Mouse (Mus musculus) neural tube, embryonic 15.5 days (tissue): ENCODE results near the gene Hook1. TPM values are rescaled to one million over a fixed set of nuclear protein-coding genes. Genes with fewer than 3 reads are reported as not detected.
"Not testable (repeated sequence)": the region's sequence is repeated elsewhere in the genome, so short reads cannot be mapped to it uniquely, and the experiment has no call there.

Experiments
- ATAC-seq: fragments of 200-750 bp; cut with Nextera tagmentation; 2 replicates; pipeline ENCODE4 v1.8.0; 2017; ENCODE audit warnings: mild to moderate bottlenecking, moderate TSS enrichment, moderate library complexity; ENCODE audit not compliant: low FRiP score
- H3K27ac ChIP-seq: fragments of 300-500 bp; sonication (generic); replicated peaks from 2 replicates; pipeline ENCODE4 v1.5.1; 2015; ENCODE audit warnings: mild to moderate bottlenecking, inconsistent platforms
- H3K27me3 ChIP-seq: fragments of 300-500 bp; sonication (generic); replicated peaks from 2 replicates; pipeline ENCODE4 v1.6.1; 2015; ENCODE audit warnings: inconsistent platforms
- H3K36me3 ChIP-seq: fragments of 300-500 bp; sonication (generic); 2 replicates; pipeline ENCODE4 v1.6.1; 2015; ENCODE audit warnings: inconsistent platforms
- H3K4me1 ChIP-seq: fragments of 300-500 bp; sonication (generic); 2 replicates; pipeline ENCODE4 v1.6.1; 2015; ENCODE audit warnings: inconsistent platforms
- H3K4me2 ChIP-seq: fragments of 300-500 bp; sonication (generic); 2 replicates; pipeline ENCODE4 v1.6.1; 2015; ENCODE audit warnings: inconsistent platforms, mild to moderate bottlenecking, moderate library complexity
- H3K4me3 ChIP-seq: fragments of 300-500 bp; sonication (generic); replicated peaks from 2 replicates; pipeline ENCODE4 v1.5.1; 2015; ENCODE audit warnings: mild to moderate bottlenecking, inconsistent platforms
- H3K9ac ChIP-seq: fragments of 300-500 bp; sonication (generic); replicated peaks from 2 replicates; pipeline ENCODE4 v1.6.1; 2015; ENCODE audit warnings: mild to moderate bottlenecking, inconsistent platforms
- H3K9me3 ChIP-seq: fragments of 300-500 bp; sonication (generic); replicated peaks from 2 replicates; pipeline ENCODE4 v1.6.1; 2016; ENCODE audit warnings: inconsistent platforms
- WGBS: fragments of 180-500 bp; shearing (Covaris S2); methylation state at CpG from one replicate; pipeline ENCODE4 v1.1.7; 2015; ENCODE audit warnings: mixed read lengths; 5-methylcytosine and 5-hydroxymethylcytosine counted together
- polyA plus RNA-seq: library from polyadenylated mRNA; unstranded; fragments of >200 nt; fragmentation: Nextera tagmentation; extraction: Ambion mirVana; gene quantifications from 2 replicates; pipeline ENCODE4 v1.2.1, GENCODE M21; 2015

Hook1 gene
- polyA plus RNA-seq, 1 experiment from 2014 or later: 69.6 TPM

GRCm38 (mm10) chr4:95953328-95953727 lies 13.7 kb upstream of the Hook1 start:
- Histone ChIP-seq H3K4me3 (no peak overlapping the region), H3K36me3 (no peaks in the 10 kb centered on the region), H3K27me3 (no peaks in the 10 kb centered on the region), H3K9me3 (no peaks in the 10 kb centered on the region), H3K4me2 (no peak overlapping the region), H3K27ac (no peak overlapping the region), H3K9ac (no peak overlapping the region), H3K4me1 (no peaks in the 10 kb centered on the region)
- ATAC-seq: no peak

- H3K4me1 ChIP-seq, H3K36me3 ChIP-seq, H3K4me3 ChIP-seq, H3K27ac ChIP-seq, ATAC-seq, H3K4me2 ChIP-seq, H3K9ac ChIP-seq, H3K9me3 ChIP-seq, H3K27me3 ChIP-seq: not testable (repeated sequence)
- WGBS: 95% methylated on average over 17 of the region's 17 CpGs
Observed at GRCm38 (mm10) chr4:95982221-95982620, 15.2 kb downstream of the Hook1 start.

- H3K9me3 ChIP-seq: no peaks in the 10 kb centered on the region
- H3K27ac ChIP-seq: no peak overlapping the region
- no peak overlapping the region for H3K9ac ChIP-seq
- H3K4me2 ChIP-seq: no peak overlapping the region
- ATAC-seq: no peak
- H3K4me1 ChIP-seq: no peaks in the 10 kb centered on the region
- peaks cover 35% of the 10 kb centered on the region for H3K36me3 ChIP-seq
- WGBS: 95% methylated on average over 1 of the region's 1 CpGs
- no peaks in the 10 kb centered on the region for H3K27me3 ChIP-seq
- no peak overlapping the region for H3K4me3 ChIP-seq
Observed at GRCm38 (mm10) chr4:96016875-96017274, 49.8 kb downstream of the Hook1 start.

GRCm38 (mm10) chr4:96022803-96023202 lies 55.8 kb downstream of the Hook1 start:
- Histone ChIP-seq H3K36me3 (peaks cover 33% of the 10 kb centered on the region), H3K4me2 (no peak overlapping the region), H3K27ac (no peak overlapping the region), H3K27me3 (no peaks in the 10 kb centered on the region), H3K4me1 (no peaks in the 10 kb centered on the region), H3K4me3 (no peak overlapping the region), H3K9me3 (no peaks in the 10 kb centered on the region), H3K9ac (no peak overlapping the region)
- ATAC-seq: no peak

- Histone ChIP-seq H3K4me2 (no peak overlapping the region), H3K4me3 (no peak overlapping the region), H3K9ac (no peak overlapping the region), H3K36me3 (peaks cover 8% of the 10 kb centered on the region; the same call in 1 of the 2 replicates), H3K9me3 (no peaks in the 10 kb centered on the region), H3K27ac (no peak overlapping the region), H3K4me1 (no peaks in the 10 kb centered on the region), H3K27me3 (no peaks in the 10 kb centered on the region)
- 87% methylated on average over 1 of the region's 1 CpGs for WGBS
- peak; percentile 65; the same call in 1 of the 2 replicates for ATAC-seq
Observed at GRCm38 (mm10) chr4:96028412-96028811, 61.4 kb downstream of the Hook1 start.

GRCm38 (mm10) chr4:96060106-96060505 lies 93.1 kb downstream of the Hook1 start:
- no peak for ATAC-seq
- no peaks in the 10 kb centered on the region for H3K36me3 ChIP-seq
- 86% methylated on average over 2 of the region's 2 CpGs for WGBS
- H3K4me1 ChIP-seq: no peaks in the 10 kb centered on the region
- H3K4me2 ChIP-seq: no peak overlapping the region
- H3K27me3 ChIP-seq: no peaks in the 10 kb centered on the region
- H3K27ac ChIP-seq: no peak overlapping the region
- H3K9ac ChIP-seq: no peak overlapping the region
- no peak overlapping the region for H3K4me3 ChIP-seq
- H3K9me3 ChIP-seq: no peaks in the 10 kb centered on the region

GRCm38 (mm10) chr4:96062045-96062444 lies 95.0 kb downstream of the Hook1 start:
- Histone ChIP-seq H3K27me3 (no peaks in the 10 kb centered on the region), H3K4me3 (no peak overlapping the region), H3K36me3 (no peaks in the 10 kb centered on the region), H3K9ac (no peak overlapping the region), H3K27ac (no peak overlapping the region), H3K9me3 (no peaks in the 10 kb centered on the region), H3K4me2 (no peak overlapping the region), H3K4me1 (no peaks in the 10 kb centered on the region)
- 84% methylated on average over 2 of the region's 2 CpGs for WGBS
- no peak for ATAC-seq

Other genes with a start within 250 kb of the Hook1 start
- 0.10 TPM in 1 of 2 replicates, not detected in the other for gene Cyp2j13, start 110.3 kb downstream of the Hook1 start, polyA plus RNA-seq
- gene Cyp2j12, start 173.9 kb downstream of the Hook1 start, polyA plus RNA-seq: not detected in 2 replicates